Mouse (Mus musculus): ENCODE measurements around the gene Tmem37.

Tmem37 gene

DNA sequence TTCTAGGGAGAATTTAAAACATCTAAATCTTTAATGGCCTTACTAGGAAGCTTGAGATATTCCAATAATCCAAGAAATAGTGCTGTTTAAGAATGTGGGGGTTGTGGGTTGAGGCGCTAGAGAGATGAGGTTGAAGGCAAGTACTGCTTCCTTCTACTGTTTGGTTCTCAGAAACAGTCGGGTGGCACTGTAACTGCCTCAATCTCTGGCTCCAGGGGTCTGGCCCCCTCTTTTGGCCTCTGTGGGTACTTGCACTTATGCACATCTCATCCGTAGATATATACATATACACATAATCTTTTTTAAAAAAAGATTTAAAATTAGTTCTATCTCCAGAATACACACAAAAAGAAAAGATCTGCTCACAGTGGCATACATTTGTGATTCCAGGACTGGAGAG is 55.0 kb downstream of the Tmem37 start:
- no peak for DNase-seq (ENCODE audit: low read depth)
